Mouse (Mus musculus) Muller cell, postnatal 12 days (primary cell): ENCODE results near the gene Prkcb.
A peak's percentile ranks its signal among the peaks of the same experiment; 100 is the strongest.

ENCODE experiments used
- DNase-seq: peaks from one replicate; pipeline ENCODE4 v3.0.0-alpha.2; 2015; ENCODE audit errors: inconsistent ontology term

Prkcb gene

DNA sequence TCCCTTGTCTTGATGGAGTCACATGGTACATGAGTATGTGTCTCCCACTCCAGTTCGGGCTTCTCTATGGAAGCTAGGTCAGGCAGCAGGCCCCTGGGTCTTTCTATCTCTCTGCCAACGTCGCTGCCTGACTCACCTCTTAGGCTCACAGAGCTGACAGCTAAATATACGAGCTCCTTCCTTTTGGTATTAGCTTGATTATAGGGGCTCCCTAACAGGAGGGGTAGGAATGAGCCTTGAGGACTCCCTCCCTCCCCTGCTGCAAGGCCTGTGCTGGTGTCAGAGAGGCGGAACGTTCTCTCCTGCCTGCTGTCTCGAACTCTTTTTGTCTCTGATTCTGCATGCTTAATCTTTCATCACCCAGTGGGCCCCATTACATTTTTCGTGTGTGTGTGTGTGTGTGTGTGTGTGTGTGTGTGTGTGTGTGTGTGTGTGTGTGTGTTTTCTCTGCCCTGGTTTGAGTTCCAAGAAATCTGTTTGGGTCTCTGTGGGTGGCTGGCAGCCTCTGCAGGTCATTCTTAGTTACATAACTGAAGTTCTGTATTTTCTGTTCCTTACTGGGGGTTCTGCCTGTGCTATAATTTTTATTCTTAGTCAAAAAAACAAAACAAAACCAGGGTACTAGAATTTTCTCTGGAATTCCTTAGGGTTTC lies 33.6 kb downstream of the Prkcb start:
- no peak for DNase-seq

DNA sequence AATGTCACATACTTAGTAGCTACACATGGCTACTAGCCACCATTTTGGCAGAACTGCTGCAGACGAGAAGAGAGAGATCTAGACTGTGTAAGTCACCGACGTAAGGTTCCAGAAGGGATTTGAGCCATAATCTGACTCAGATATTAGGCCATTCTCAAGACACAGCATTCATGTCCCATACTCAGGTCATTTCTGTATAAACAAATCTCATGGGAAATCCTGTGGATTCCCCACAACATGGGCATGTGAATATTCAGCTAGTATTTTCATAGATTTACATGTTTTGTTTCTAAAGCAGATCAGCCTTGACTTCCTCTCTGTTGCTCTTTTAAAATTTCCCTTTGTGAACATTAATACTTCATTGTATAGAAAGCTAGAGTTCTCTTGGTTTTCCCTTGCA lies 39.4 kb downstream of the Prkcb start:
- DNase-seq, result no peak

DNA sequence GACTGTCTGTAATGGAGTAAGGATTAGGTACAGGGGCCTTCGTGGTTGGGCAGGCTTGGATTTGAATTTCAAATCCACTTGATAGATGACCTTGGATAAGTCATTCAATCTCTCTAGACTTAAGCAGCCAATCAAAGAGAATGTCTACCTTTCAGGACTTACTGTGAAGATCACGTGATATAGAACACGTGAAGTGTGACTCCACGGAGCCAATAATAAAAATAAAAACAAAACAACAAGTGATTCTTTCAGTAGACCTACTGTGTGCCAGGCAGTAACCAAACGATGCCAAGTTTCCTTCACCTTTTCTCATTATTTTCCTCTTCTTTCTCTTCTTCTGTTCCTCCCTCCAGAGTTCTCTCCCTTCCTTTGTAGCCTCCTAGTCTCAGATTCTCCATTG lies 39.9 kb downstream of the Prkcb start:
- no peak for DNase-seq

DNA sequence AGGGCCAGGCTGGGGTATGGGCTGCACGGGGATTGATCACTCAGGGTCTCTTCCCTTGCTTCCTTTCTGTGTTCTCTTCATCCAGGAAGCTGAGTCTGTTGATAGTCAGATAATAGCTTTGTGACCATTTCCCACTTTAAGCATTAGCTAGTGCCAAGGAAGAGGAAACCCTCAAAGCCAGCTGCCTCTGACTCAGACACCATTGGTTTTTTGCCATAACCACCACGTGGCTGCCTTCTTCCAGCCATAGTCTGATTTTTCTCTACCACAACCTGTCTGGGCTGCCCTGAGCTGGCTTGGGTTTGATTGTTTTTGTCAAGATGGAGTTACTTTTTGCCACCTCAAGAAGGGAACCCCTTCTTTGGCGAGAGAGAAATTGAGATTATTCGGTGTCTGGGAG lies 41.0 kb downstream of the Prkcb start:
- peak; percentile 73 for DNase-seq

DNA sequence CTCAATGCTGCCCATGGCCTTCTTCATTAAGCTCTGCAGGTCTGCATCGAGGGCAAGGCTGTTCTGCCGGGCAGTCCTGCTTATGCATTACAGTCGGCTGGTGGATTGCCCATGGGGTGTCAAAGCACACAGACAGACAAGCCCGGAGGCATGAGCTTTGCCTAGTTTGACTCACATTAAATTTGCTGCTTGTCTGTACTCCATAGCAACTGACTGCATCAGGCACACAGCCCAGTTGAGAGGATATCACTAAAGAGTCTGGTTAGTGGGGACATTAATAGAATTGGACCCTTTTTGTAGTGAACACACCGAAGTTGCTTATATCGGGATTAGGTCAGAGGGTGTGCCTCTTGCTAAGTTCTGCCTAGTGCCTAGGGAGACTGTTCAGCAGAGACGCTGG lies 45.1 kb downstream of the Prkcb start:
- DNase-seq, result no peak

DNA sequence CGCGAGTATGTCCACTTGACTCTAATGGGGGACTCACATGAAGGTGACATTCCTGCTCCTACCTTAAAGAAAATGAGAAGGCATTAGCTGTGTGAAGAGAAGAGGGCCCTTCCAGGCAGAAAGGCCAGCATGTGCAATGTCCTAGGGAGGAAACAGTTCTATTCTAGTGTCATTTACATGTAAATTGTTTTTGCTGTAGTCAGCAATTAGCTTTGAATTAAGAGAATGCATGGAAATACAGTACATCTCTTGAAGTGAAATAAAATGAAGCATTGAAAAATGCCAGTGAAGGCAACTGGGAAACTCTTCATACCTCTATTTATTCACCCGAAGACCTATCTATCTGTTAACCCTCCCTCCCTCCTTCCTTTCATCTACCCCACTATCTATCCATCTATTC lies 48.8 kb downstream of the Prkcb start:
- DNase-seq, result no peak

DNA sequence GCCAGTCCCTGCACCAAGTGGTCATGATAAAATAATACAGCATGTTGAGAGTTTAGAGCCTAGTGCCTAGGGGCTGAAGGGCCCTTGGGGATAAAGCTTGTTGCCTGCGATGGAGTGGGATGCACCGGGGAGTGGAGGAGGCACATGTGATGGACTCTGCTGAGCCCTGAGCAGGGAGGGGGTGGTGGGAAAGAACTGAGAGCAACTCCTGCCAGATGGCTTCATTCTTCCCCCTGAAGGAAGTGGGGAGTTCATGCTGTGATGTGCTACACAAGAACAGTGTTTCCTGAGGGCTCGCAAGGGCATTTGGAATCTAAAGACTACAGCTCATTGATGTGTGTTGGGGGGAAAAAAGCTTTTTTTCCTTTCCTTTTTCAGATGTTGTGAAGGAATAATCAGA lies 49.5 kb downstream of the Prkcb start:
- DNase-seq, result no peak

DNA sequence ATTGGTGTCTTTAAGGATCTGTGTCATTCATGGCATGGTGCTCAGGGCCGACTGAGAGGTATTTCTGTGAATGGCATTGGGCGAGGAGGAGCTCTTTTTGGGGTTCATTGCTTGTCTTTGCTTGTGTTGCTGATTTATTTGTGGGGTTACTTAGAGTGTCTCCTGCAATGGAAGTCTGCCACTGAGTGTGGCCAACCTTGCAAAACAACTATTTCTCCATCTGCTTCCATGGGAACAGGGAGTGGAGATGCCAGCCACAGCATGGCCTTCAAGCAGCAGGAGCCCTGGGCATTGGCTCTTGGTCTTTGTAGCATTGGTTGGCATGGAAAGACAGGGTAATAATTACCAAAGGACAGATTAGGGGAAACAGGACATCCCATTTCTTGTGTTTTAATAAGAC lies 50.9 kb downstream of the Prkcb start:
- DNase-seq, result no peak

DNA sequence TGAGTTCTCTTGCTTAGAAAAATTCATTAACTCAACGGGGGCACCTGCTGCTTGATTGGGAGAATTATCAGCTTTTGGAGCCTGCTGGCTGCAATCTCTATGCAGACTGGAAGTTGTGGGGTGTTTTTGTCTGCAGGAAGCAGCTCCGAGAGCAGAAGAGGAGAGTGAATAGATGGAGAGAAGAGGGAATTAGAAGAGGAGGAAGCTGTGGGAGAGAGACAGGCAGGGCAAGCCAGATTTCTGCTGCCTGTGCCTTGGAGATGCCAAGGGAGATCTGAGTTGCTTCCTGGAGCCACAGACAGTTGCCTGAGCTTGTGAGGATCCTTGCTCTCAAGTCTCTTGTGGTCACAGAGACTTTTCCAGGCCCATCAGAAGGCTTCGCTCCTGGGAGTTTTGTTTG lies 53.3 kb downstream of the Prkcb start:
- DNase-seq, result no peak

DNA sequence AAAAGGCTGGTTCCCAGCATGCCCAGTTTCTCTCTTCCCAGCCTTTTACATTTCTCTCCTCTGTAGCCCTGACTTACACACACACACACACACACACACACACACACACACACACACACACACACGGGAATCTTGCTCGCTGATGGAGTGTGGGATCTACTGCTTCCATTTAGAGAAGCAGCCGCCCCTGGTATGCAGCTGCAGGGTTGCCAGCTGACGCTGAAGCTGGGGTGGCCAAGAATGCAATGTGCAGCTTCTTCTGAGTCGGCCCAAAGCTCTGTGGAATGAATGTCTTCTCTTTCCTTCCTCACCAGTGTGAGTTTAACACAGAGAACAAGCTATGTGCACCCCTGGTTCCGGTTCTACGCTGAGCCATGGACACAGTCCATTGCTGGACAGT lies 56.1 kb downstream of the Prkcb start:
- peak; percentile 9 for DNase-seq

DNA sequence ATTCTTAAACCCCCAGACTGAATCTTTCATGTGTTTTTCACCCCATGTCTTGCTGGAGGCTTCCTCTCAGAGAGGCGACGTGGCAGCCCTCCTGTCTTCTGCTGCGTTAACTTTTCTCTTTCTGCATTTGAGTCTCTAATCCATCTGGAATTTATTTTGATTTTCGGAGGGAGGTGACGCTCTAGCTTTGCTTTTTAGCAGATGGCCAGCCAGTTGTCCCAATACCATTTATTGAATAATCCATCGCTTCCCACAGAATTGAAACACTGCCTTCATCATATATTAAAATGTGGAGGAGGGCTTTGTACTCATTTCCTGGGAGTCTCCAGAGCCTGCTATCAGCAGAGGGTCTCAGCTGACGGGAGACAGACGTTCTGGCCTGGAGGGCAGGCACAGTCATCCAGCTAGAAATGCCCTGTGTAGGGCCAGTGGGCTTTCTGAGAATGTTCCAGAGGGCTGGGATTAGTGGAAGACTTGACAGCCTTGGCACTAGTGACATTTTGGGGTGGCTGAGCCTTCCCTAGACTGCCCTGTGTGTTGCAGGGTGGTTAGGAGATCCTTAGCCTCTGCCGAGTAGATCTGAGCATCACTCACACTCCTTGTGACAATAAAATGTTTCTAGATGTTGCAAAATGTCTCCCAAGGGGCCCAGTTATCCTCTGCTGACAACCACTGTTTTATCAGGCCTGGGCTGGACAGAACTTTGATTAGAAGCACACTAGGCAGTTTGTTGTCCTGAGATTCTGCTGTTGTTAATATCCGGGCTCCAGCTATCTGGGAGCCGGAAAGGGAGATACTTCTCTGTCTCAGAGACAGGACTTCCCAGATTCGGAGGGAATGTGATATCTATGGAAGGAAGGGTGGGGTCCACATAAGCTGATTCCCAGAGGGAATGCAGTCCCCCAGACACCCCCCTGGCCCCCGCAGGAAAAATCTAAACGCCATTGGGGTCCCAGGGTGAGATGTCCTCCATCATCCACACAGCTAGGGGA lies 58.0 kb downstream of the Prkcb start:
- no peak for DNase-seq

DNA sequence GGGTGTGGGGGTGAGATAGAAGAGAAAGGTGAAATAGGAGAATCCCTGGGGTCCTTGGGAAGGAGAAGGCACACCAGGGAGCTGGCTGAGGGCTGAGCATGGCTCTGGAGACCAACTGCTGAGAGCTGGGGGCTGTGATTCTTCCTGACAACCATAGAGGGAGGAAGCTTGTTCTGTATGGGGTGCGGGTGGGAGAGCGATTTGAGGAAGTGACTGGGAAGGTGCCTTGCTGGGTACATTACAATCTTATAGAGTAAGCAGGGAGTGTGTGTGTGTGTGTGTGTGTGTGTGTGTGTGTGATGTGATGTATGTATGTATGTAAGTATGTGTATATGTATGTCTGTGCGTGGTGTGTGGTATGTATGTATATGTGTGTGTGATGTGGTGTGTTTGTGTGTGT lies 58.9 kb downstream of the Prkcb start:
- DNase-seq, result no peak

DNA sequence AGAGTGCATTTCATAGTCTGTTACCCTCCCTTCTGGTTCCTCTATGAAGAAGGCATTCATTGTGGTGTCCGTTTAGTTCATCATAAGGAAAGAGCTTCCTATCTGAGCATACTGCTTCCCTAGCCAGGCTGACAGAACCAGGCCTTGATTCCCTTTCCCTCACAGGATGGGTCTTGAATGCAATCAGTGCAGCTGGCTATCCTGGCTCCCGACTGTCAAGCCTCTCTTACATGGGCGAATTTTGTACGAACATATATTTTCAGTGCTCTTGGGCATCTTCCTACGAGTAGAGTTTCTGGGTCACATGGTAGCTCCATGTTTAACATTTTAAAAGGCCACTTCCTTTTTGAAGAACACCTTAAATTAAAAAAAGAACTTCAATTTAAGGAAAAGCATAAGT lies 61.4 kb downstream of the Prkcb start:
- DNase-seq, result no peak

DNA sequence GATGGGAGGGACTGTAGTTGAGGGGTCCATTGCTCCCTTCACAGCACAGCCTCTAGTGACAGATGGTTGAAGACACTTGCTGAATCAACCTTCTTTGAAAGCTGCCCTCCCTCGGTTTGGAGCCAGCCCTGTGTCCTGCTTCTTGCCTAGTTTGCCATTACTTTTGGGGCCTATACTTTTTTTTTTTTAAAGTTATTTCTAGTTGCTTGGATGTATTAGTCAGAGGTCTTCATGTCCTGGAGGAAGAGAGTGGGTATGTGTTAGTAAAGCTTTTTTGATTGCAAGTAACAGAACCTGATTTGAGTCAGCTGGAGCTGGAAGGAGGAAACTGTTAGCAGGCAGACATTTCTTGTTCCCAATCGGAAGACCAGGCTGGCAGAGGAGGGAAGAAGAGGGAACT lies 62.2 kb downstream of the Prkcb start:
- DNase-seq, result no peak

DNA sequence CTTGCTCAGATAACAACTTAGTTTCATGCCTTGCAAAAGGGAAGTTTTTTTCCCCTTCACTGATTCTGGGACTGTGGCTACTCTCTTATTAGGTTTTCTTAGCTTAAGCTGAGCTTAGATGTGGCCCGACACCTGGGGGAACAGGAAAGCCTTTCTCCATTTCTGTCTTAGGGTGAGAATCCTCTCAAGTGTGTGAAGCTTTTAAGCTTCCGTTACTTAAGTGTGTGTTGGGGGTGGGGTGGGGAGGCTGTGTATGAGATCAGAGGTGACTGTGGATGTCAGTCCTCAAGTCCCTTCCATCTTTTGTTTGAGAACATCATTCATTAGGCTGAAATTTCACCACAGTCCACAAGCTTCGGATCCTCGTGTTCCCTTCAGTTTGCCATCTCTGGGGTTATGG lies 63.3 kb downstream of the Prkcb start:
- no peak for DNase-seq

DNA sequence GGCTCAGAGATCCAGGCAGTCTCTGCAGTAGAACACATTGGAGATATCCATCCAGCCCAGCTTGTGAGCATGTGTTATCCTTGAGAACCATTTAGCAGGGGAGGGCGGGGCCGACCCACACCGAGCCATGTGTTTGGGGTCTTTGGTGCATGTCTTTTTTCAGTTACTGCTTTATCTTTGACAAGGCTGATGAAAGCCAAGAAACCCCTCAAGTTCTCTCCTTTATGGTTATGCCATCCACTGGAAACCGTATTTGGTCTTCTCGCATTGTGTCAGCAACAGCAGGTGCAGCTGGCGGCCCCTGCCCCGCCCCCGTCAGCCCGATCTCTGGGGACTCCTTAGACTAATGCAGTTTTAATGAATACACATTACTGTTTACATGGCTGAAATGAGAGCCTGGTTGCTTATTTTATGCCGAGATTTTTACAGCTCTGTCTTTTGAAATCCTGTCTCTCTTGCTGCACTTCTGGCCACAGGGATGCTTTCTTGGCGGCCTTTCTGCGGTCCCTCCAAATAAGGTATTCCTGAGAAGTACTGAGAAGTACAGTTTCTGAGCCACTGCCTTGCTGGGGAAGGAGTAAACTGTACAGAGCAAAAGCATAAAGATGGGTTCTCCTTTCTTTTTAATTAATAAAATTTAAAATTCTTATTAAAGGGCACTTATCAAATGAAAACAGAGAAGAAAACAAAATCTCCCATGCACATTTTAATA lies 64.2 kb downstream of the Prkcb start:
- no peak for DNase-seq

DNA sequence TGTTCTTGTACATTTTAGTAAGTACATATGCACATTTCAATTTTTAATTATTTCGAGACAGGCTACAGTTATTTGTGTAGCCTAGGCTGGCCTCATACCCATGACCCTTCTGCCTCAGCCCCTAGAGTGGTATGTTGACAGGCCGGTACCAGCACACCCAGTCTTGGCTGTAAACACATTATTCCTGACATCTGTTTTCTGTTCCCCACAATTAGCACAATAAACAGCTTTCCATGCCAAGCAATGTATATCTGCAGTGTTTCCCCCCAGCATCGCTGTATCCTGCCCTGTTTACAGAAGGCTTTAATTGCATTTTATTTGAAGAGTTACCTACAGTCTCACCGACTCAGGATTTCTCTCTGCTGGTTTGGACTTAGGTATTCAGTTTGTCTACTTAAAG lies 64.8 kb downstream of the Prkcb start:
- DNase-seq, result no peak

DNA sequence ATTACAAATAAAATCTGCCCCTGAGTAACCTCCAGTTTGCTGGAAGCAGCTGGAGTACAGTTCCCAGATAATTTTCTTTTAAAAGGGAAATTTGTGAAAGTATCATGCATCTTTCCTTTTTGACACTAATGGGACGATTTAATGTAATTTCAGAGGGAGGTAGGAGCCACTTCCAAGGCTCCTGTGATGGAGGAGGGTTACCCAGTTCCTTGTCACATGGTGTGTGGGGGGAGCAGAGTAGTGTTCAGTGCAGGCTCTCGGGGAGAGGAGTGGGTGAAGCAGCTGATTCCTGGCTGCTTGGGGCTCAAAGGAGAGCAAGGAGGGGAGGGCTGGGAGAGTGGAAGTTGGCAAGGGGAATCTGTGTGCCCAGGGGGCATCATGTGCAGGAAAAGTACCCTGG lies 68.4 kb downstream of the Prkcb start:
- no peak for DNase-seq

DNA sequence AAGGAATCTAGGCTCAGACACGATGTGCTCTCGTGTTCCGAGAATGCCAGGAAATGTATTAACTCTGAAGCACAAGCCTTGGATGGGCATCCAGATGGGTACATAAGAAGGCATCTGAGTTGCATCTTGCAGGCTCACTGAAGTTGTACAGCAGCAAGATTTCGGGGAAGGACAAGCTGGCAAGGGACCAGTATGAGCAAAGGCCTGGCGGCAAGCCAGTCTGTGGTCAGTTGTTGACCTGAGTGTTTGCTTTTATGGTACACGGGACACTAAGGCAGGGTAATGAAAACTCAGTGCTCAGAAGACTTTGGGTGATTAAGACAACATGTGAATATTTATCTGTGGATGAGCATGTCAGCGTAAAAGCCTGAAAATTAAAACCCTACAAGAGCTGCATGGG lies 69.3 kb downstream of the Prkcb start:
- peak; percentile 26 for DNase-seq

DNA sequence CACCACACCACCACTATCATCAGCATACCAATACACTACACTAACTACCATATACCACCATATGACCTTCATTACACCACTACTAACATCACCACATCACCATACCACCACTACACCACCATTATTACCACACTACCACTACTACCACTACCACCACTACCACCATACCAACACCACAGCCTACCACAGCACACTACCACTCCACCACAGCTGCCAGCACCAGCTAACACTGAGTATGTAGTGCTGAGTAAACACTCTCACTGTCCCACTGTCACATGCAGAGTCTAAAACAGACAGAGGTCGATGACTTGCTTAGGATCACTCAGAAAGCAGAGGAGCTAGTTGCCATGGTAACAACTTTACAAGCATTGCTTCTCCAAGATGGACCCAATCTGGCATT lies 78.1 kb downstream of the Prkcb start:
- DNase-seq, result no peak

DNA sequence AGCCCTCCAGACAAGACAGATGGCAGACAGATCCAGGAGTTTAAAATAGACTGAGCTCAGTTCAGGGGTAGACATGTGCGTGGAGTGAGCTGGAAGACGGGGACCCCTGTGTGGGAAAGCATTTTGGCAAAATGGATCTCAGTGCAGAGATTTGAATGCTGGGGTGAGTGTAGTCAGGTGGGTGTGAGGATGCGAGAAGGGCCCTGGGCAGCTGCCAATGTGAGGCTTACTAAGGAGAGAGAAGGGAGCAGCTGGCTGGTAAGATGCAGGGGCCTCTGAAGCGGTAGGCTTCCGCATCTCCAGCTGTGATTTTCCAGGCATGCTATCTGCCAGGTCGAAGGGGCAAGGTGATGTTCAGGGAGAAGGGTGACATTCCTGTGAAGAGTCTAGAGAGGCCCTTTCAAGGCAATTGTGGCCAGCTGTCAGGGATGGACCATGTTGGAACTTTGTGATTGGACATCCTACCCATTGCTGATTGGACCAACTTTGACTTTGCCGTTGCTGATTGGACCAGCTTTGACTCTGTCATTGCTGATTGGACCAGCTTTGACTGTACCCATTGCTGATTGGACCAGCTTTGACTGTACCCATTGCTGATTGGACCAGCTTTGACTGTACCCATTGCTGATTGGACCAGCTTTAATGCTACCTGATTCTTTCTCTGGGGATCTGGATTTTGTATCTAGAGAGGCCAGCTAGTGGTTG lies 78.9 kb downstream of the Prkcb start:
- DNase-seq, result no peak

DNA sequence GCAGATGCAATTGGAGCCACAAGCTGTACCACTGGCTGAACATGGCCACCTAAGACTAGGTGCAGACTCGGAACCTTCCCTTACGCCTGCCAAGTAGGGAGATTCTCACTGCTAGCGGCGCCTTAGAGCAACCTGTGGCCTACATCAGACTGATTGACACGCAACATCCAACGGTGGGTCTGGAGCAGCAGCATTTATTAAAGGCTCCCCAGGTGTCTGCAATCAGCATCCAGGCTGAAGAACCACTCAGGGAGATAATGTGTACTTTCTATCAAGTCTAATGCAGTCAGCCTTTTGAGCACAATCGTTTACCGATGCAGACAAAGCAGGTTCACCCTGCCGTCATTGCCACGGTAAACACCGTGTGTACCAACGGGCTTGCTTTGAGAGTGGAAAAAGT lies 81.9 kb downstream of the Prkcb start:
- DNase-seq, result no peak
